Mouse (Mus musculus): ENCODE results near the gene Me3. TPM values are rescaled to one million over a fixed set of nuclear protein-coding genes. Genes with fewer than 3 reads are reported as not detected.

Me3 gene
- total RNA-seq (2021): 10 to 100 TPM; 82.6 to 89.8 TPM
- long read RNA-seq, experiment 1, full-length matches to known transcripts: 32 of 72 reads
- long read RNA-seq, experiment 1, partial matches to known transcripts: 6 of 72 reads
- long read RNA-seq, experiment 1, other reads (novel, unspliced or antisense): 34 of 72 reads
- long read RNA-seq, experiment 2, full-length matches to known transcripts: 42 of 118 reads
- long read RNA-seq, experiment 2, partial matches to known transcripts: 13 of 118 reads
- long read RNA-seq, experiment 2, other reads (novel, unspliced or antisense): 63 of 118 reads

DNA sequence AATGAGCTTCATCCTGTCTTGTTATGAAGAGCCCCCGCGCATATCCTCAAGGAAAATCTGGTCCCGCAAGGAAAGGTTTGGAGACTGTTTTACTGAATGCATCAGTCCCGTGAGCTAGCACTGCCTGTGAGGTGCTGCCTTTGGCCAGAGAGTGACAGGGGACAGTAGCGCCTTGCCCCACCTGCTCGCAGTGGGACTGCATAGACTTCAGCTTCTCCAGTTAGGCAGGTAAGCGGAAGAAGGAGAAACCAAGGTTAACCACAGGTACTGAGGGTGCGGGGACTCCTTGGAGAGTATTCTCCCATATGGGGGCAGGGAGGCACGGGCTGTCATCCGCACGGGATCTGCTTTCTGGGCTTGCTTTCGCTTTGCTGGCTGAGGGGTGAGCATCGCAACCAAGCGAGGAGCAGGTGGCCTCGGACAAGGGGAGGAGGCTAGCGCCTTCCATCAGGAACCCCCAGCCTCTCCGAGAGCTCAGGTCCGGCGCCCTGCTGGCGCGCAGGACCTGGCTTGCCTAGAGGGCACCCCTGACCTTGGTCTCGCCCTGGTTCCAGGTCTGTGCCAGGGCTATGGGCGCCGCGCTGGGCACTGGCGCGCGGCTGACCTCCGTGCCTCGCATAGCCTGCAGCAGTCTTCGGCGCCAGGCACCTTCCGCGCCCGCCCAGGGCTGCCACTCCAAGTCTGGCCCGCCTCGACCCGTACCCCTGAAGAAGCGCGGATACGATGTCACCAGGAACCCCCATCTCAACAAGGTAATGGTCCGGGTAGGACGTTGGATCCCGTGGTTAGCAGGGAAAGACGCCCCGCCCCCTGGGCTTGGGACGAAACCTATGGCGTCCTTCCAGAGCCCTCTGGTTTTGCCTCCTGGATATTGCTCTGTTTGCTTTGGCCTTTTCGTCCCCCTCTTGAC, at the start of gene Me3:
Me3 (plus strand) TSS at position 51 of the 910 bp plus-strand sequence.
- peak; percentile 50 to 59 for DNase-seq (ENCODE audit: low spot score in 2 of 2)

DNA sequence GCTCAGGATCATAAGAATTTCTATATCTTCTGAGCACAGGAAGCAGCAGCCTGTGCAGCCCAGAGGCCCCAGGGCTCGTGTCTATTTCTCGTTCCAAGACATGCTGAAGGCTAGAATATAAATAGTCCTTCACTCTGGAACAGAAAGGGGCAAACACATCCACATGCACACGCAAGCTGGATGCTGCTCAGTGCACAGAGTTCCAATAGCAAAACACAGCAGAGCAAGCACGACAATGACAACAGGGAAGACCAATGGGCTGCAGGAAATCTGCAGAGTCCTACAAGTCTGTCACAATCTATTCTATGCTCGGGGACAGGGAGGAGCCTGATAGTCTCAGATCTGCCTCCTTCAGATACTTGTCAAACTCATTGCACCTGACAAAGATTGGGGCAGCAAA, 42.2 kb upstream of the Me3 start:
- DNase-seq (ENCODE audit: low spot score in 2 of 2): no peak

DNA sequence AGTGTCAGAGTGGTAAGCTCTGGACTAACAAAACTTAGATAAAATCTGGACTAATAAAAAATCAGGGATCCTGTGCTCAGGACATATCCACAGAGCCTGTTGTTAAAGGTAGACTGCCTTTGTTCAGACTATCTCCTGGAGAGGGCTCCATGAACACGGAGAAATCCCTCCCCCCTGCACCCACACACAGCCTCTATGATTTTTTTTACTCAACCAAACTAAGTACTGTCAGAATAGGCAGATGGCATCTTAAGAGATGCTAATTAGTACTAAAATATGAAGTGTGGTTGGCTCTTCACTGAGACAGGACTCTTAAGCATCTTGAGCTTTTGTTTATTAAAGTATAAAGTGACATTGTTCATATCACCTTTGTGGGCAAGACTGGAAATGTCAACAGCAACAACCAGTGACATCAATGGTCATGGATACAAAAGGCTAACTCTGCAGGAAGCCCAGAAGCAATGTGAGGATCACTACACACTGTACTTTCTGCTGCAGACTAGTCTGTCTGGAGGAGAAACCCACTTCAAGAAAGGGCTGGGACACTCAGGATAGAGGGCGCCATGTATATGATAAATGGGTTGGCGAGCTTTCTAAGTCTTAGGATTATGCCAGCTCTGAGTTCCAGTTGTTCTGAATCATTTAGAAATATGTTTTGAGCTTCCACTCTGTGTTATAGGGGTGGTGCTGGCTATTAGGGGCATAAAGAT, 41.5 kb upstream of the Me3 start:
- DNase-seq (ENCODE audit: low spot score in 2 of 2): peak; percentile 8 to 28

DNA sequence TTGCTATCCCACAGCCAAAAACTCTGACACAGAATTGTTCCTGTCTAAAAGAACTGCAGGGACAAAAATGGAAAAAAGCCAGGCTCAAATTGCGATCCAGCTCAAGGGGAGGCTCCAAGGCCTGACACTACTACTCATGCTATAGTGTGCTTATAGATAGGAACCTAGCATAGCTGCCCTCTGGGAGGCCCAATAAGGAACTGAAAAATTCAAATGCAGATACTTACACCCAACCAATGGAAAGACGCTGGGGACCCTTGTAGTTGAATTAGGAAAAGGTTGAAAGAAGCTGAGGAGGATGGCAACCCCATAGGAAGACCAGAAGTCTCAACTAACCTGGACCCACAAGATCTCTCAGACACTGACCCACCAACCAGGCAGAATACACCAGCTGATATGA, 36.4 kb upstream of the Me3 start:
- DNase-seq (ENCODE audit: low spot score in 2 of 2): no peak

DNA sequence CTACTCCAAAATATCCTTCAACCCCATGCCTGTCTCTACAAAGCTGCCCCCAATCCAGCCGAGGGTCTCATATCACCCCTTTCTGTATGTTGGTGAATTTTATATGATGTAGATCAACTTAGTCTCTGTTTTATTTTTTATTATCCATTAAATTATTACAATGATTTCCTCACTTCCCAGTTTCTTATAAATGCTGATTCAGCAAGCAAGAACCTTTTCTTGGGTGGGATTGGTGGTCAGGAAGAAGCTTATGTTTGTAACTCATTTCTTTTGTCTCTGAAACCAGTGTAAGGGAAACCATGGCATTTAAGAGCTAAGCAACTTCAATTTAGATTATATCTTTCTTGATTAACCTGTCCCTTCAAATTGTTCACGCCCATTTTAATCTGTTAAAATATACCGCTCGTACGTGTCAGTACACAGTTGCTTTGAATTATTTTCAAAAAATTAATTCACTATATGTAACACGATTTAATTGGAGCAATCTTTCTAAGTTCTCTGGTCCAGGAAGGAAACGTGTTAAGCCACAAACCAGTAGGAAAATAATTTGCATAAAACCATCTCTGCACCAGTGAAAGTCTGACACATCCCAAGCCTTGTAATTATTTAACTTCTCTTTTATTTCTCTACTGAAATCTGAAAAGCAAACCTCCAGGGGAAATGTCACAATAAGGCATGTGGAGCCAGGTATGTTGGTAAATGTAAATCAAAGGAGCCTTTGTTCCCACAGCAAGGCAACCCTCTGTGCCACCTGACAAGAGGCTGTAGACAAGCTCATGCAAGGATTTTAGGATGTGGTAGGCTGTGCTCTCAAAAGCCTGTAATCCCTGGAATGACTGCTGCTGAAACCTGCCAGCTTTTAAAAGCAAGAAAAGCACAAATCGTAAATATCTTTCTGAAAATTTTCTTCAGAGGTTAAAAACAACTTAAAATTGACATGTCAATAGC, 26.3 kb upstream of the Me3 start:
- no peak for DNase-seq (ENCODE audit: low spot score in 2 of 2)

DNA sequence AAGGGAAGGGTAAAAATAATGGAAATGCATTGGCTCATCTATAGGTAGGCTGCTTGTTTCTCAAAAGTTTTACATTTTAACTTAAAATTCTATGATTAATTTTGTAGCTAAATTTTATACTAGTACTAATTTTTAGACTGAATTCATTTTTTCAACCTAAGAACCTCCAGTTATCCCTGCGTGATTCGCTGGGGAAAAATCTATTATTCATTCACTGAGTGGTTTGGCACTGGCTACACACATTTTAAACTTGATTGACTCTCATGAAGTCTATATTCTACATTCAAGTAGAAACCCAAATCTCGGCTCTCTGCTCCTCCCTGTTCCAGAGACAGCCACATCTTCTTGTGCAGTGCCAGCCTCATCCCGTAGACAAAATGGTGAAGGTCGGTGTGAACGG, 24.9 kb upstream of the Me3 start:
- no peak for DNase-seq (ENCODE audit: low spot score in 2 of 2)

DNA sequence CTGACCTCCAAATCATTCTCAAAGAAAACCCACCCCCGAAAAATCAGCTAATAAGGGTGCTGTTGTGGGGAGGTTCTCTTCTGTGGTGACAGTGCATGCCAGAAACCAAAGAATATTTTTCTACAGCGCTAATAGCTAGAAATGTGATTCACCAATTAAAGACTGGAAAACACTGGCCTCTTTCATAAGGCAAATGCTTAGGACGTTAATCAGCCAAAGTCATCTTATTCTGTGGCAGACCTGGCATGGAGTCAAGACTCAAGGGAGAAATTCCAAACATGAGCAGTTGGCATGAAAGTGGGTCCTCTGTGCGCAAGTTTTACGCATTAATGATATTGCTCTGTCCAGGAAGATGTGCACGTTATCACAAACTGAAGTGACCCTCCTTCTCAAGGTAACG, 21.0 kb upstream of the Me3 start:
- peak in 1 of 2 experiments; percentile 45 for DNase-seq (ENCODE audit: low spot score in 2 of 2)

DNA sequence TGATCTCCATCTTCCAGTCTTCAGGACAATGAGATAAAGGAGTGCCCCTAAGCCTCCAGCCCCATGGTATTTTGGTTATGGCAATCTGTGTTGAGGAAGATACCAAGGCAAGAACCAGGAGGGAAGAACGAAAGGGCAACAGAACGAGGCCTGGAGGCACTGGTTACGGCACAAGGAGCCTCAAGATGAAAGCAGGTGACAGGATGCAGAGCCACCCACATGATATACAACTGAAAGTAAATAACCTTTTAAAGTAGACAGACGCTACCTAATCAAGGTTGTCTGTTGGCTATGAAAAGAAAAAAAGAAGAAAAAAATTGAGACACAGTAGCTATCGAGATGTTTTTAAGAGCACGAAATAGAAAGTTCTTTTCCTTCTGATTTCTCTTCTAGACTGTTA, 16.0 kb upstream of the Me3 start:
- DNase-seq (ENCODE audit: low spot score in 2 of 2): no peak

DNA sequence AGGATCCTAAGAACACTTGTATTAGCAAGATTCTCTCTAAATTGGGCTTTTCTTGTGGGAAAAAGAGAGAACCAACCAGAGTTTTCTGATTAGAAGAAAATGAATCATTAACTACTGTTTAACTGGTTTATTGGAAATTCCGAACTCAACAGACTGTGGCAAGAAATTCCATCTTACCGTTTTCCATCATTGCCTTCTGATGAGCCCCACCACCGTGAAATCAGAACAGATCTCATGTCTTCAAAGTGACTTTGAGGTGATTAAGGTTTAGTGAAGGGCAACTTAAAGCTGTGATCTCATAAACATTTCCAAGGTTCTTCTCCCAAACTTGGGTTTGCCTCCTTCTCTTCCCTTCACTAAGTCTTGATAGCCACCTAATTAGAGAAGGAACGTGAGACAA, 8.9 kb upstream of the Me3 start:
- DNase-seq (ENCODE audit: low spot score in 2 of 2): no peak

DNA sequence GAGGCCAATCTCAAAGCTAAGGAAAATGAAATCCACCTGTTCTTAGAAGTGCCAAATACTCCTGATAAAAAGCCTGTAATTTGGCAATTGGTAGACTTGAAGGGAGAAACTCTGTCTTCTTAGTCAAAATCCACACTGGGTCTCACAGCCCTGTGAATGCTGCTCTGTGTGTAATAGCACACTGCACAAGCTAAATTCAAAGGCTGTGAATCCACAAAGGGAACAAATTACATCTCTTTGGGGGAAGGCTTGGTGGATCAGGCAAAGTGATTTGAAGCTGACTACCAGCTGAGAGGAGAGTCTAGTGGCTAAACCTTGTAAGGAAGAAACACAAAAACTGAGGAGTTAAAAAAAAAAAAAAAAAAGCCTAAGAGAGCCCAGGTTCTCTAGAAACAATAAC, 4.8 kb upstream of the Me3 start:
- DNase-seq (ENCODE audit: low spot score in 2 of 2): no peak

DNA sequence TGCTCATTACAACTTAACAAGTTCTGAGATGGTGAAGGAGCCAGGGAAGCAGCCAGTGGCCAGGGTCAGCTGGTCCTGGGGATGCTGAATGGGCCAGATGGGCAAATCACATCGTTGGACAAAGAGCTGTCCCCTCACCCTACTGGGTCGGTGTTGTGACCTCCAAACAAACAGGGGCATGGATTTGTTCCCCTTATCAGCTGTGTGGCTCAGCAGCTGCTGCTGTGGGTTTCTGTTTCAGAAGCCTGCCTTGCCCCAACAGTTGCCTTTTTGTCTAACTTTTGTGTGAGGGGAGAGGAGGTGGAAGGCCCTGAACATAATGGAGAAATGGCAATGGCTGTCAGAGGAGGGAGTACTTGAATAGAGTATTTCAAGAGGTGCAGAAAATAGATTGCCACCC, 4.2 kb upstream of the Me3 start:
- no peak for DNase-seq (ENCODE audit: low spot score in 2 of 2)

DNA sequence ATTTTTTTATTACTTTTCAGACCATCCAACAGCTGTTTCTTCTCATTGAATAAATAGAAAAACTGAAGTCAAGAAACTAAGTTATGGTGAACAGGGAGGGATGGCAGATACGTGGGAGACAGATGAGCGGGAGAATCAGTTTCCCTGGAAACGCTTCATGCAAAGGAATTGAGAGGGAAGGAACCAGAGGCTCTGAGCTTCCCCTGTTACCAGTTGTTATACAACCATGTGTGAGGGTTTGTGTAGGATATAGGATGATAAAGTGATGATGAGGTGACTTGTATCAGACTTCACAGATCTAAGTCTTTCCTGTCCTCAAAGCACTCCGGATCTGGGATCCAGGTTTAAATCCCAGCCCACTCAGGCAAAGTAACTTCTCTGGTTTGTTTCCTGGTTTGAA, 3.2 kb upstream of the Me3 start:
- DNase-seq (ENCODE audit: low spot score in 2 of 2): no peak

DNA sequence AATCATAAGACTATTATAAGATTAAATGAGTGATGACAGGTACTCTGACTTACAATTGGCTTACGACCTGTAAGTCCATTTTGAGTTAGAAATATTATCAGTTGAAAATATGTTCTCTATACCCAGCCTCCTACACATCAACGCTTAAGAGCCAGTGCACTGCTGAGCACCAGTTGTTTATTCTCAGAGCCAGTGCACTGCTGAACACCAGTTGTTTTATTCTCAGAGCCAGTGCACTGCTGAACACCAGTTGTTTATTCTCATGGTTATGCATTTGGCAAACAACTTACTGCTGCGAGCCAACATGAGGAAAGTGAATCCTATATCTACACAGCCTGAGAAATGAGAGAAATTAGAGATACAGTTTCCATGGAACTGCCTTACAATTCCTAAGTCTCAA, 2.3 kb upstream of the Me3 start:
- no peak for DNase-seq (ENCODE audit: low spot score in 2 of 2)

DNA sequence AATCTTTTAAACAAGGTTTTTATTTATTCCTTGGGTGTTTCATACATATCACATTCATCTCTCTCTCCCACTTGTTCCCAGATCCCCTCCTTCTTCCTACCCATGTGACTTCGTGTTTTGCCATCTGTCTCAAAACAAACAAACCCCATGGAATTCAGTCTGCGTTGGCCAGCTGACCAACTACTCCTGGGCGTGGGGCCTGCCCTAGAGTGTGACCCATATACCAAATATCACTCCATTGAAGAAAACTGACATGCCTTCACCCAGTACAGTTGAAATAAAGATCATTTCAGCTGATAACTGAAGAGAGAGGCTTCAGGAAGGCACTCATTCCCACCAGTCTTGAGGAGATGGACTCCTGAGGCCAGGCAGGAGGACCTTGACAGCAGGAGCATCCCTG, 1.4 kb upstream of the Me3 start:
- DNase-seq (ENCODE audit: low spot score in 2 of 2): no peak

DNA sequence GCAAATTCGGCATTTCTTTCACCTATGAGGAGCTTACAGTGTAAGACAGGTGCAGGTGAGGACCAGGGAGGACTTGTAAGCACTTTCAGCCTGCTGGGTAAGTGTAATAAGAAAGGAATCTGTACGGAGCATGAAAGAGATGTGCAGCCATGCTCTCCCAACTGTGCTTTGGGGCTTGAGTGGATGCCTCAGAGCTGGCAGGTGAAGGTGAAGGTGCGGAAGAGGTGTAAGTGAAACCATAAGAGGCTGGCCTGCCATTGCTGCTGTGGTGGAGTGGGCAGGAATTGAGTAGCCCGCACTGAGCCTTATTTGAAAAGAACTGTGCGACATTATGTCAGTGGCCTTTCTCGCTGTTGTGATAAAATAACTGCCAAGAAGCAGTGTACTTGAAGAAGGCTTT, 8.3 kb downstream of the Me3 start:
- DNase-seq (ENCODE audit: low spot score in 2 of 2): no peak

DNA sequence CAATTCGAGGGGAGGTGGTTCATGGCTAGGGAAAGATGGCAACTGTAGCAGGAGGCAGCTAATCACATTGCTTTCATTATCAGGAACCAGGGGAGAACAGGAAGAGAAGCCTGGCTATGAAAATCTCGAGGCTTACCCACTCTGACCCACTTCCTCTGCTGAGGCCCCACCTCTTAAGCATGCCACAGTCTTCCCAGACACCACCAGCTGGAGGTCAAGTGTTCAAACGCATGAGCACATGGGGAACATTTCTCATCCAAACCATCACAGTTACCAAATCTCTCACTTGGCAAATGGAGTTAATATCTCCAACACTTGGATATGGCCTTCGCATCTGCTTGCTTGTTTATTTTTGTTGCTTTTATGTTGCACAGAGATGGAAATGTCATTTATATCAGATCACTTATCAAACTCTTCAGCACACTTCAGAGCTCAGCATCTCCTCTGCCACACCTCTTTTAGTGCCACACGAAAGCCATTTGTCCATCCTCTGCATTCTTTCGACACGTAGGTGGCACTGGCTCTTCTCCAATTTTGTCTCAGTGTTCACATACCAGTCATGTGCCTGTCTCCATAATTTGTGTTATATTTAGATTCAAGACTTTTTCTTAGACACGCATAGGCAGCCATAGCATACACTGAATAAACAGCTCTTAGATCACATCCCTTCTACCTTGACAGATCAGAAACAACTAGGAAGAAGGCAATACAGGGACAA, 8.9 kb downstream of the Me3 start:
- no peak for DNase-seq (ENCODE audit: low spot score in 2 of 2)

DNA sequence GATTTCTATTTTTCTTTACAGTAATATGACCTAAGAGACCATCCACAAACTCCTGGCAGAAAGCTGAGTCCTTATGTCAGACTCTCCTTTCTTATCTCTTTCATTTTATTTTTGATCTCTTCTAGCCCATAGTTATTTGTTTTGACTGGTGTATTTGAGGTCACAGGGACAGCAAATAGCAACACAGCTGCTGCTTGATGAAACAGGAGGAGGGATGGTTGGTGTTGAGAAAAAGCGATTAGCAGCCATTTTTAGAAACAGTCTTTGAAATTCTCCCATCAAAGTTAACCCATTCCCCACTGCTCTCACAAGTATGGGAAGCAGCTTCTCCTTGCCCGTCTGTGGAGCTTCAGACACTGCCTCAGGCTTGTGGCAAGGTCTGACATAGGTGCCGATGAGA, 12.8 kb downstream of the Me3 start:
- no peak for DNase-seq (ENCODE audit: low spot score in 2 of 2)

DNA sequence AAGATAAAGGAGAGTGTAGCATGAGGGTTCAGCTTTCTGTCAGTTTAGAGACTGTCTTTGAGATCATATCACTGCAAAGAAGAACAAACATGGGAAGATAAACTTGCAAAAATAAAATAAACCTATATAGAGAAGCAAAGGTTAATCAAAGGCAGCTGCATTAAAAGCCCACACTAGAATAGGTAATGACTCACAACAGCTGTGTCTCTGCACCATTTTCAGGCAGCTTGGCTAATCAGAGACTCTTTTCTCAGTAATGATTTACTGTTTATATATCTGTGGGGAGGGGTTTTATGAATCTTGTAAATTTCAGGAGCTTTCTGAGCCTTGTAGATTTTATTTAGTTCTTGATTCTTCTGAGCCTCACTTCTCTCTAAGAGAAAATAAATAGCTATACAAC, 15.7 kb downstream of the Me3 start:
- DNase-seq (ENCODE audit: low spot score in 2 of 2): no peak

DNA sequence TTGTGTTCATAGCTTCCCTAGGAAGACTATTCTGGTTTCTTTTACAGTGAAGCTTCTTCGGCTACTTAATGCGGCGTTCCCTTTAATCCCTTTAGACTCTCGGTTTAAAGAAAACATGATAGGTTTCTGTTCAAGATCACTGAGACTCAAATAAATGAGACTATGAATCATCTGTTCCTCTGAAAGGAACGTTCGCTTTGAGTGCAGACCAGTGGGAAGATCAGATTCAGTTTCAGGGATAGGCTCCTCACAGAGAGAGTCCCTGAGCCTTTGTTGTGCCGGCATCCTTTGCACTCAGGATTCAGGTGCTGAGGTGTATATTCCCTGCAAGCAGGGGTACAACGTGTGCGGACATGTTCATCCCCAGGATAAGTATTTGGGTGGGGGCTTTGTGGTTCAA, 25.0 kb downstream of the Me3 start:
- DNase-seq (ENCODE audit: low spot score in 2 of 2): no peak

DNA sequence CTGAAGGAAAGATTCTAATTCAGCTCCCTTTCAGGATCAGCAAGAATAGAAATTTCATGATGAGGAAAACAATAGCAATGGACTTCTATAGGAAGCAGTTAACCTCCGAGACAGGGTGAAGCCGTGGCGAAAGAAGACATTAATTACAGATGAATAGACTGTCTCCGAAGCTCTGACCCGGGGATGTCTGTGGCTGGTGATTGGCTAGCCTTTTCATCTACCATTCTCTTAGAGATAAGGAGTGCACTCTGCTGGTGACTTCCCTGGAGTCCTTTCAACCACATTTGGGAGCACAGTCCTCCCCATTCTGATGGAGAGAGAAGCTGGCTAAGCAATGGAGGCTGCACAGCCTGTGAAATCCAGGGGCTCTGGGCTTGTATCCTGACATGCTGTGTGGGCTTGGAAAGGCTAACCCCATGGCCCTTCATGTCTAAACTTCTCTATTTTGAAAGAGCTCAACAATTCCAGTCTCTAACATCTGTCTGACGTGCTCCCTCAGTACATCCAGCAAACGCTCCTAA, 25.6 kb downstream of the Me3 start:
- DNase-seq (ENCODE audit: low spot score in 2 of 2): no peak
